Mouse (Mus musculus) myocyte (in vitro differentiated cells): ENCODE measurements around the gene Olfr1259. TPM values are rescaled to one million over a fixed set of nuclear protein-coding genes. Genes with fewer than 3 reads are reported as not detected.

Experiments used
- polyA plus RNA-seq: library from polyadenylated mRNA; unstranded; fragments of >200 nt; fragmentation: generic; extraction: Trizol; gene quantifications from one replicate; pipeline ENCODE4 v1.2.1, GENCODE M21; 2012; ENCODE audit warnings: missing spikeins

The Olfr1259 gene
- polyA plus RNA-seq, 1 experiment: 0.59 TPM

Other genes with a start within 250 kb of the Olfr1259 start
- gene Olfr1252, start 223.7 kb downstream of the Olfr1259 start, polyA plus RNA-seq: not detected
- not detected for gene Olfr1253, start 191.6 kb downstream of the Olfr1259 start, polyA plus RNA-seq
- gene Olfr1254, start 155.0 kb downstream of the Olfr1259 start, polyA plus RNA-seq: not detected
- gene Olfr1255, start 136.6 kb downstream of the Olfr1259 start, polyA plus RNA-seq: not detected
- gene Olfr1256, start 107.1 kb downstream of the Olfr1259 start, polyA plus RNA-seq: not detected
- not detected for gene Olfr48, start 100.5 kb downstream of the Olfr1259 start, polyA plus RNA-seq
- gene Olfr1257, start 70.2 kb downstream of the Olfr1259 start, polyA plus RNA-seq: not detected
- gene Olfr1258, start 21.4 kb downstream of the Olfr1259 start, polyA plus RNA-seq: 0.17 TPM
- gene Olfr1260, start 25.7 kb upstream of the Olfr1259 start, polyA plus RNA-seq: 0.05 TPM
- gene Olfr1261, start 42.6 kb upstream of the Olfr1259 start, polyA plus RNA-seq: not detected
- not detected for gene Olfr1262, start 51.5 kb upstream of the Olfr1259 start, polyA plus RNA-seq
- gene Olfr1263, start 63.5 kb upstream of the Olfr1259 start, polyA plus RNA-seq: 0.02 TPM
- gene Olfr1264, start 76.9 kb upstream of the Olfr1259 start, polyA plus RNA-seq: not detected
- not detected for gene Olfr1265, start 86.7 kb upstream of the Olfr1259 start, polyA plus RNA-seq
- not detected for gene Olfr140, start 114.9 kb upstream of the Olfr1259 start, polyA plus RNA-seq
- not detected for gene Olfr1269, start 172.7 kb upstream of the Olfr1259 start, polyA plus RNA-seq
- not detected for gene Olfr32, start 193.6 kb upstream of the Olfr1259 start, polyA plus RNA-seq
- gene Olfr1270, start 204.4 kb upstream of the Olfr1259 start, polyA plus RNA-seq: not detected